Comparison of ENCODE assay signal across 19 mouse cellular contexts in genomic region chr9:120993004-120993403, GRCm38 (mm10).
A peak's percentile ranks its signal among the peaks of the same experiment; 100 is the strongest.
DNase-seq lines count a peak whose midpoint lies in the region; ATAC-seq and TF ChIP-seq lines count a peak whose summit lies in the region.
"Had no signal": no experiment of that assay in that cellular context is flagged by ENCODE, and none has a peak within 500 bp of the region (broad histone marks: within the 10 kb centered on the region; RNA-seq: fewer than 3 reads in every experiment).

No protein-coding gene starts in this region.

- no peaks in the 10 kb centered on the region for H3K9me3 ChIP-seq in forebrain, embryonic 14.5 days (replicated peaks; ENCODE audit: control insufficient read depth, low read length)
- H3K9me3 ChIP-seq in forebrain, postnatal 0 days (ENCODE audit: low read length), result no peaks in the 10 kb centered on the region
- no peaks in the 10 kb centered on the region for H3K9me3 ChIP-seq in CH12.LX (replicated peaks; ENCODE audit: low read length)
- no peaks in the 10 kb centered on the region for H3K9me3 ChIP-seq in embryonic facial prominence, embryonic 14.5 days (ENCODE audit: control insufficient read depth, low read length)
- no peaks in the 10 kb centered on the region for H3K9me3 ChIP-seq in midbrain, embryonic 14.5 days (ENCODE audit: control insufficient read depth, low read length)
- H3K9me3 ChIP-seq: embryonic facial prominence, embryonic 13.5 days; heart, embryonic 15.5 days; limb, embryonic 15.5 days; liver, embryonic 15.5 days; neural tube, embryonic 12.5 days had no signal

- TF ChIP-seq CTCF in forebrain, postnatal 0 days (IDR thresholded peaks at IDR 0.05; ENCODE audit: low read depth), result no peak
- TF ChIP-seq CTCF in CH12.LX (conservative IDR thresholded peaks at IDR 0.05 in 1 of 2, IDR thresholded peaks at IDR 0.05 in 1 of 2; ENCODE audit: low read depth in 2 of 2, low read length in 2 of 2), result no peak

- no peak for TF ChIP-seq POLR2A in CH12.LX (IDR thresholded peaks at IDR 0.05; ENCODE audit: low read depth, low read length)

- H3K9ac ChIP-seq in forebrain, embryonic 14.5 days (ENCODE audit: low read length), result no peak overlapping the region
- no peak overlapping the region for H3K9ac ChIP-seq in forebrain, postnatal 0 days
- H3K9ac ChIP-seq in CH12.LX (ENCODE audit: insufficient read depth, low read depth), result no peak overlapping the region
- H3K9ac ChIP-seq in embryonic facial prominence, embryonic 14.5 days (ENCODE audit: low read depth, low read length), result no peak overlapping the region
- no peak overlapping the region for H3K9ac ChIP-seq in midbrain, embryonic 14.5 days (replicated peaks; ENCODE audit: low read length)
- H3K9ac ChIP-seq: embryonic facial prominence, embryonic 13.5 days; heart, embryonic 15.5 days; limb, embryonic 15.5 days; liver, embryonic 15.5 days; neural tube, embryonic 12.5 days had no signal

- no peak overlapping the region for H3K27ac ChIP-seq in forebrain, embryonic 14.5 days (ENCODE audit: low read depth, low read length)
- no peak overlapping the region for H3K27ac ChIP-seq in forebrain, postnatal 0 days (ENCODE audit: low read depth, low read length)
- no peak overlapping the region for H3K27ac ChIP-seq in CH12.LX (ENCODE audit: insufficient read depth, low read depth)
- no peak overlapping the region for H3K27ac ChIP-seq in embryonic facial prominence, embryonic 14.5 days (replicated peaks; ENCODE audit: low read depth, low read length)
- H3K27ac ChIP-seq in midbrain, embryonic 14.5 days (replicated peaks; ENCODE audit: low read depth, low read length), result peak overlapping the region; percentile 60
- H3K27ac ChIP-seq: embryonic facial prominence, embryonic 13.5 days; heart, adult 2 months; heart, embryonic 15.5 days; limb, embryonic 15.5 days; liver, embryonic 15.5 days; macrophage; neural tube, embryonic 12.5 days had no signal

- no peaks in the 10 kb centered on the region for H3K27me3 ChIP-seq in forebrain, embryonic 14.5 days (replicated peaks; ENCODE audit: control insufficient read depth, insufficient read depth, low read length)
- H3K27me3 ChIP-seq in forebrain, postnatal 0 days (ENCODE audit: insufficient read depth, low read length), result no peaks in the 10 kb centered on the region
- H3K27me3 ChIP-seq in CH12.LX (replicated peaks), result no peaks in the 10 kb centered on the region
- no peaks in the 10 kb centered on the region for H3K27me3 ChIP-seq in embryonic facial prominence, embryonic 14.5 days (replicated peaks; ENCODE audit: control insufficient read depth, insufficient read depth, low read length)
- H3K27me3 ChIP-seq in midbrain, embryonic 14.5 days (ENCODE audit: control insufficient read depth, insufficient read depth, low read length), result no peaks in the 10 kb centered on the region
- H3K27me3 ChIP-seq: embryonic facial prominence, embryonic 13.5 days; heart, embryonic 15.5 days; limb, embryonic 15.5 days; liver, embryonic 15.5 days; neural tube, embryonic 12.5 days had no signal

- TF ChIP-seq EP300 in CH12.LX (IDR thresholded peaks at IDR 0.05; ENCODE audit: low read length), result no peak

- 63% methylated on average over 10 of the region's 10 CpGs for WGBS in forebrain, embryonic 14.5 days
- whole genome bisulfite sequencing in forebrain, postnatal 0 days, result 54% methylated on average over 10 of the region's 10 CpGs
- WGBS in embryonic facial prominence, embryonic 14.5 days, result 37% methylated on average over 10 of the region's 10 CpGs
- 26% methylated on average over 10 of the region's 10 CpGs for WGBS in midbrain, embryonic 14.5 days

- DNase-seq in forebrain, embryonic 14.5 days (ENCODE audit: low spot score), result peak; percentile 39
- no peak for DNase-seq in forebrain, postnatal 0 days
- DNase-seq in CH12.LX (ENCODE audit: extremely low read depth), result no peak
- peak; percentile 77 for DNase-seq in embryonic facial prominence, embryonic 14.5 days (ENCODE audit: low spot score)
- DNase-seq in midbrain, embryonic 14.5 days, result peak; percentile 80
- DNase-seq in adrenal gland, adult 8-10 months, result no peak
- no peak for DNase-seq in gastrocnemius, adult 8-10 months (ENCODE audit: low spot score in 2 of 2)
- no peak for DNase-seq in left cerebral cortex, adult 9 months (ENCODE audit: low spot score in 2 of 2)
- DNase-seq: cerebellum, adult 2 months; gastrocnemius, postnatal 14 days; heart, adult 2 months; thymus, postnatal 14 days had no signal

- no peak for TF ChIP-seq RAD21 in CH12.LX (IDR thresholded peaks at IDR 0.05; ENCODE audit: low read depth, low read length)

- in situ Hi-C loops in CH12.LX (cut with MboI; ENCODE audit: low pct_ligation_motif_present, low pct_unique_long_range_greater_than_20kb, low sequenced_read_pairs), result no loop called here

- dilution Hi-C loops in CH12.LX (cut with MboI; ENCODE audit: extremely low pct_ligation_motif_present, extremely low pct_unique_long_range_greater_than_20kb, low sequenced_read_pairs), result no loop called here

- H3K79me2 ChIP-seq in CH12.LX (replicated peaks; ENCODE audit: control insufficient read depth, extremely low read depth, insufficient read depth, poor library complexity, severe bottlenecking), result no peaks in the 10 kb centered on the region

- H3K36me3 ChIP-seq in forebrain, embryonic 14.5 days (ENCODE audit: control insufficient read depth, insufficient read depth, low read length), result no peaks in the 10 kb centered on the region
- no peaks in the 10 kb centered on the region for H3K36me3 ChIP-seq in forebrain, postnatal 0 days (ENCODE audit: insufficient read depth)
- no peaks in the 10 kb centered on the region for H3K36me3 ChIP-seq in CH12.LX (replicated peaks in 1 of 2; ENCODE audit: control insufficient read depth in 1 of 2, insufficient read depth in 1 of 2, low read length in 1 of 2)
- H3K36me3 ChIP-seq in embryonic facial prominence, embryonic 14.5 days (ENCODE audit: control insufficient read depth, insufficient read depth, low read length), result no peaks in the 10 kb centered on the region
- H3K36me3 ChIP-seq in midbrain, embryonic 14.5 days (ENCODE audit: control insufficient read depth, insufficient read depth, low read length), result no peaks in the 10 kb centered on the region
- H3K36me3 ChIP-seq: embryonic facial prominence, embryonic 13.5 days; heart, embryonic 15.5 days; limb, embryonic 15.5 days; liver, embryonic 15.5 days; neural tube, embryonic 12.5 days had no signal

- H3K4me3 ChIP-seq in forebrain, embryonic 14.5 days (ENCODE audit: low read depth, low read length), result no peak overlapping the region
- H3K4me3 ChIP-seq in forebrain, postnatal 0 days (ENCODE audit: low read depth, low read length), result no peak overlapping the region
- no peak overlapping the region for H3K4me3 ChIP-seq in CH12.LX (replicated peaks in 1 of 3; ENCODE audit: low read depth in 2 of 3, low read length in 2 of 3, poor library complexity in 1 of 3)
- no peak overlapping the region for H3K4me3 ChIP-seq in embryonic facial prominence, embryonic 14.5 days (ENCODE audit: low read depth, low read length)
- no peak overlapping the region for H3K4me3 ChIP-seq in midbrain, embryonic 14.5 days (replicated peaks; ENCODE audit: low read depth, low read length)
- H3K4me3 ChIP-seq: embryonic facial prominence, embryonic 13.5 days; heart, adult 2 months; heart, embryonic 15.5 days; limb, embryonic 15.5 days; liver, embryonic 15.5 days; neural tube, embryonic 12.5 days had no signal

- H3K4me1 ChIP-seq in forebrain, embryonic 14.5 days (ENCODE audit: control insufficient read depth, insufficient read depth, low read length), result peaks cover 19% of the 10 kb centered on the region
- H3K4me1 ChIP-seq in forebrain, postnatal 0 days (ENCODE audit: insufficient read depth), result peaks cover 15% of the 10 kb centered on the region; the same call in 1 of the 2 replicates
- H3K4me1 ChIP-seq in CH12.LX (ENCODE audit: control insufficient read depth in 1 of 2, insufficient read depth in 2 of 2), result peaks cover 14 to 35% of the 10 kb centered on the region in 2 experiments
- peaks cover 27% of the 10 kb centered on the region for H3K4me1 ChIP-seq in embryonic facial prominence, embryonic 14.5 days (ENCODE audit: control insufficient read depth, insufficient read depth, low read length)
- H3K4me1 ChIP-seq in midbrain, embryonic 14.5 days (ENCODE audit: control insufficient read depth, insufficient read depth, low read length), result peaks cover 40% of the 10 kb centered on the region
- H3K4me1 ChIP-seq: liver, embryonic 15.5 days had no signal

- ATAC-seq in forebrain, embryonic 14.5 days, result no peak
- no peak for ATAC-seq in forebrain, postnatal 0 days
- ATAC-seq in embryonic facial prominence, embryonic 14.5 days (ENCODE audit: low read depth), result no peak
- ATAC-seq in midbrain, embryonic 14.5 days (ENCODE audit: low FRiP score, low TSS enrichment), result peak; percentile 68; the same call in 1 of the 2 replicates
- ATAC-seq: intestine, postnatal 0 days had no signal

- no peak overlapping the region for H3K4me2 ChIP-seq in forebrain, embryonic 14.5 days (ENCODE audit: low read length)
- no peak overlapping the region for H3K4me2 ChIP-seq in forebrain, postnatal 0 days (ENCODE audit: low read depth)
- H3K4me2 ChIP-seq in CH12.LX (ENCODE audit: insufficient read depth, low read depth, poor library complexity, severe bottlenecking), result no peak overlapping the region
- H3K4me2 ChIP-seq in embryonic facial prominence, embryonic 14.5 days (ENCODE audit: low read depth, low read length), result no peak overlapping the region
- H3K4me2 ChIP-seq in midbrain, embryonic 14.5 days (ENCODE audit: low read length), result no peak overlapping the region; the same call in 1 of the 2 replicates
- H3K4me2 ChIP-seq: embryonic facial prominence, embryonic 13.5 days; heart, embryonic 15.5 days; limb, embryonic 15.5 days; liver, embryonic 15.5 days; neural tube, embryonic 12.5 days had no signal

TF ChIP-seq in CH12.LX, 34 proteins besides CTCF, POLR2A, EP300 and RAD21:
- no peak for TF ChIP-seq TBP (conservative IDR thresholded peaks at IDR 0.05; ENCODE audit: low read depth, low read length)
- TF ChIP-seq MXI1 (IDR thresholded peaks at IDR 0.05; ENCODE audit: low read depth, low read length), result no peak
- TF ChIP-seq BHLHE40 (IDR thresholded peaks at IDR 0.05; ENCODE audit: low read depth, low read length), result 0 out of 2 replicates have a peak, but pooled peaks have one; percentile 33
- TF ChIP-seq IRF4 (IDR thresholded peaks at IDR 0.05; ENCODE audit: low read depth, low read length), result no peak
- no peak for TF ChIP-seq MYC (IDR thresholded peaks at IDR 0.05; ENCODE audit: low read depth, low read length)

Comparison
In these comparisons a context has a peak if more than half of its experiments do, and no peak if none do; other contexts are left out.
1. DNase-seq: peak in forebrain, embryonic 14.5 days (single experiment), embryonic facial prominence, embryonic 14.5 days (single experiment) and midbrain, embryonic 14.5 days (single experiment); none in forebrain, postnatal 0 days (single experiment), CH12.LX (single experiment), adrenal gland, adult 8-10 months (single experiment), gastrocnemius, adult 8-10 months (0 of 2) and left cerebral cortex, adult 9 months (0 of 2).